Mouse (Mus musculus) left cerebral cortex, adult 2 months (tissue): ENCODE measurements at regions not wholly inside any gene's neighbourhood (a gene's known extent, or its start where the extent isn't known, plus 50 kb on each side); places are given as distances from the start of the nearest gene placed in this dataset.

Source experiments
- DNase-seq, 2 experiments: peaks; one replicate each; pipeline ENCODE4 v3.0.0; 2021 to 2022; ENCODE audit warnings: low spot score in 2 of 2, mixed read lengths in 1 of 2; ENCODE audit errors: extremely low spot score in 1 of 2
- H3K27ac ChIP-seq: fragments of 200-600 bp; 2 replicates; pipeline ENCODE4 v1.8.1; 2022
- H3K4me3 ChIP-seq: fragments of 200-600 bp; 2 replicates; pipeline ENCODE4 v1.8.1; 2022
- CTCF ChIP-seq: fragments of 200-600 bp; IDR thresholded peaks from 2 replicates; pipeline ENCODE4 v1.8.1; 2022; ENCODE audit warnings: antibody characterized with exemption, mild to moderate bottlenecking, moderate library complexity
- intact Hi-C: fragments of 180-260 bp; cut with DNase I; formaldehyde crosslinking; loops from one replicate; pipeline ENCODE4 v1.15.1; 2025

GRCm38 (mm10) chr5:118458727-118459390 lies 101.6 kb upstream of the Med13l start:
- peak; percentile 65 to 69 for DNase-seq
- no peak overlapping the region for H3K27ac ChIP-seq
- intact Hi-C loops: no loop called here
- peak overlapping the region; percentile 21; the same call in 1 of the 2 replicates for H3K4me3 ChIP-seq
- no peak for TF ChIP-seq CTCF

GRCm38 (mm10) chr5:118459391-118459792 lies 101.1 kb upstream of the Med13l start:
- peak in 1 of 2 experiments; percentile 10 for DNase-seq
- Histone ChIP-seq H3K4me3 (no peak overlapping the region), H3K27ac (no peak overlapping the region)
- no peak for TF ChIP-seq CTCF
- intact Hi-C loops: no loop called here

- DNase-seq: no peak
- intact Hi-C loops: no loop called here
- Histone ChIP-seq H3K27ac (no peak overlapping the region), H3K4me3 (no peak overlapping the region)
- no peak for TF ChIP-seq CTCF
These were observed 98.5 kb upstream of the Med13l start for GRCm38 (mm10) chr5:118461967-118462366.

- intact Hi-C loops: loop anchor here (5.0 kb wide), 1 partner anchor 87 kb away; no protein-coding TSS in a partner anchor
- Histone ChIP-seq H3K27ac (no peak overlapping the region), H3K4me3 (no peak overlapping the region)
- DNase-seq: no peak
- TF ChIP-seq CTCF: no peak
These were observed 95.3 kb upstream of the Med13l start for GRCm38 (mm10) chr5:118464931-118465801.

GRCm38 (mm10) chr5:118465991-118466750 lies 94.3 kb upstream of the Med13l start:
- DNase-seq: no peak

GRCm38 (mm10) chr5:118468739-118469138 lies 91.7 kb upstream of the Med13l start:
- Histone ChIP-seq H3K4me3 (no peak overlapping the region), H3K27ac (no peak overlapping the region)
- no peak for DNase-seq
- no peak for TF ChIP-seq CTCF
- intact Hi-C loops: loop anchor here (5.0 kb wide), 1 partner anchor 84 kb away; no protein-coding TSS in a partner anchor

More at GRCm38 (mm10) chr5:118465991-118466750, 94.3 kb upstream of the Med13l start:
- TF ChIP-seq CTCF: no peak
- intact Hi-C loops: loop anchor here (5.0 kb wide), 1 partner anchor 86 kb away; no protein-coding TSS in a partner anchor
- no peak overlapping the region for H3K27ac ChIP-seq
- H3K4me3 ChIP-seq: no peak overlapping the region

GRCm38 (mm10) chr5:118471569-118471968 lies 88.9 kb upstream of the Med13l start:
- intact Hi-C loops: no loop called here
- TF ChIP-seq CTCF: no peak
- Histone ChIP-seq H3K4me3 (no peak overlapping the region), H3K27ac (no peak overlapping the region)
- no peak for DNase-seq

- DNase-seq: no peak
- no peak overlapping the region for H3K27ac ChIP-seq
- intact Hi-C loops: no loop called here
- TF ChIP-seq CTCF: no peak
- no peak overlapping the region for H3K4me3 ChIP-seq
These were observed 88.2 kb upstream of the Med13l start for GRCm38 (mm10) chr5:118472291-118472690.

- no peak for TF ChIP-seq CTCF
- intact Hi-C loops: no loop called here
- Histone ChIP-seq H3K27ac (no peak overlapping the region), H3K4me3 (no peak overlapping the region)
- DNase-seq: no peak
These were observed 87.2 kb upstream of the Med13l start for GRCm38 (mm10) chr5:118473128-118473730.

GRCm38 (mm10) chr5:118476597-118476996 lies 83.9 kb upstream of the Med13l start:
- Histone ChIP-seq H3K27ac (no peak overlapping the region), H3K4me3 (no peak overlapping the region)
- intact Hi-C loops: no loop called here
- no peak for DNase-seq
- TF ChIP-seq CTCF: no peak
